In genomic region chr2:22961681-22962080, GRCm38 (mm10) we compare ENCODE assay signal across 23 mouse cellular contexts.
DNase-seq lines count a peak whose midpoint lies in the region; ATAC-seq and TF ChIP-seq lines count a peak whose summit lies in the region.
"Had no signal": no experiment of that assay in that cellular context is flagged by ENCODE, and none has a peak within 500 bp of the region (broad histone marks: within the 10 kb centered on the region; RNA-seq: fewer than 3 reads in every experiment).

No protein-coding gene starts in this region.

- peaks cover 10% of the 10 kb centered on the region; the same call in 1 of the 2 replicates for H3K36me3 ChIP-seq in intestine, postnatal 0 days (ENCODE audit: control insufficient read depth, insufficient read depth)
- H3K36me3 ChIP-seq in intestine, embryonic 16.5 days (ENCODE audit: control insufficient read depth, insufficient read depth, low read length), result no peaks in the 10 kb centered on the region; the same call in 1 of the 2 replicates
- peaks cover 4% of the 10 kb centered on the region; the same call in 1 of the 2 replicates for H3K36me3 ChIP-seq in lung, embryonic 14.5 days (ENCODE audit: insufficient read depth)
- H3K36me3 ChIP-seq: embryonic facial prominence, embryonic 15.5 days; forebrain, embryonic 15.5 days; heart, embryonic 15.5 days had no signal

- CTCF ChIA-PET in Patski (lab: Charles Lee), result interaction anchor here (1.0 to 1.1 kb wide), 2 partner anchors 24 to 60 kb away, joined by 3 read pairs; no protein-coding TSS in a partner anchor

- no peak for ATAC-seq in intestine, postnatal 0 days
- ATAC-seq in intestine, embryonic 16.5 days, result no peak
- no peak for ATAC-seq in lung, embryonic 14.5 days (ENCODE audit: insufficient read depth)
- no peak for ATAC-seq in Patski
- ATAC-seq: forebrain, embryonic 15.5 days had no signal

- no peak for DNase-seq in lung, embryonic 14.5 days
- DNase-seq in lung, postnatal 25 days (ENCODE audit: low spot score), result no peak
- no peak for DNase-seq in Patski (ENCODE audit: low read depth, low spot score)
- no peak for DNase-seq in urinary bladder, postnatal 25 days (ENCODE audit: low spot score)
- no peak for DNase-seq in left cerebral cortex, adult 8-10 months (ENCODE audit: low spot score in 2 of 2)
- DNase-seq: adrenal gland, postnatal 14 days; B cell, adult 2 months; cerebellum, adult 2 months; cerebellum, postnatal 36 days; gastrocnemius, postnatal 14 days; heart, postnatal 36 days; kidney, adult 8-10 months; kidney, postnatal 14 days; lung, postnatal 14 days; midbrain, embryonic 14.5 days had no signal

- H3K9me3 ChIP-seq in intestine, postnatal 0 days (ENCODE audit: control insufficient read depth), result no peaks in the 10 kb centered on the region
- no peaks in the 10 kb centered on the region for H3K9me3 ChIP-seq in intestine, embryonic 16.5 days (ENCODE audit: control insufficient read depth, low read length)
- H3K9me3 ChIP-seq in lung, embryonic 14.5 days (ENCODE audit: low read depth, low read length), result no peaks in the 10 kb centered on the region
- H3K9me3 ChIP-seq: embryonic facial prominence, embryonic 15.5 days; forebrain, embryonic 15.5 days; heart, embryonic 15.5 days; hindbrain, embryonic 13.5 days; megakaryocyte, embryonic 14.5 days; neural tube, embryonic 13.5 days had no signal

- H3K4me2 ChIP-seq in intestine, postnatal 0 days (replicated peaks; ENCODE audit: low read depth), result no peak overlapping the region
- no peak overlapping the region for H3K4me2 ChIP-seq in intestine, embryonic 16.5 days (ENCODE audit: low read depth, low read length)
- H3K4me2 ChIP-seq in lung, embryonic 14.5 days, result no peak overlapping the region
- H3K4me2 ChIP-seq: embryonic facial prominence, embryonic 15.5 days; forebrain, embryonic 15.5 days; heart, embryonic 15.5 days; hindbrain, embryonic 13.5 days; neural tube, embryonic 13.5 days had no signal

- POLR2A ChIA-PET in Patski (lab: Charles Lee), result no interaction called here

- 92% methylated on average over 2 of the region's 2 CpGs for WGBS in intestine, postnatal 0 days
- 97% methylated on average over 2 of the region's 2 CpGs for WGBS in intestine, embryonic 16.5 days
- 93% methylated on average over 2 of the region's 2 CpGs for WGBS in lung, embryonic 14.5 days

- H3K27ac ChIP-seq in intestine, postnatal 0 days (ENCODE audit: low read depth, low read length), result no peak overlapping the region
- H3K27ac ChIP-seq in intestine, embryonic 16.5 days (ENCODE audit: low read length), result no peak overlapping the region
- no peak overlapping the region for H3K27ac ChIP-seq in lung, embryonic 14.5 days (ENCODE audit: low read depth)
- H3K27ac ChIP-seq: embryonic facial prominence, embryonic 15.5 days; forebrain, embryonic 15.5 days; heart, embryonic 15.5 days; hindbrain, embryonic 13.5 days; neural tube, embryonic 13.5 days had no signal

- H3K27me3 ChIP-seq in intestine, postnatal 0 days (replicated peaks; ENCODE audit: control insufficient read depth, insufficient read depth, low read length), result no peaks in the 10 kb centered on the region
- H3K27me3 ChIP-seq in intestine, embryonic 16.5 days (replicated peaks; ENCODE audit: control insufficient read depth, insufficient read depth, low read length), result no peaks in the 10 kb centered on the region
- no peaks in the 10 kb centered on the region for H3K27me3 ChIP-seq in lung, embryonic 14.5 days (ENCODE audit: insufficient read depth, low read length)
- no peaks in the 10 kb centered on the region for H3K27me3 ChIP-seq in Patski
- H3K27me3 ChIP-seq: embryonic facial prominence, embryonic 15.5 days; forebrain, embryonic 15.5 days; heart, embryonic 15.5 days; hindbrain, embryonic 13.5 days; megakaryocyte, embryonic 14.5 days; neural tube, embryonic 13.5 days had no signal

- H3K9ac ChIP-seq in intestine, postnatal 0 days (ENCODE audit: low read depth, low read length), result no peak overlapping the region
- H3K9ac ChIP-seq in intestine, embryonic 16.5 days (ENCODE audit: low read depth, low read length), result no peak overlapping the region
- no peak overlapping the region for H3K9ac ChIP-seq in lung, embryonic 14.5 days
- H3K9ac ChIP-seq: embryonic facial prominence, embryonic 15.5 days; forebrain, embryonic 15.5 days; heart, embryonic 15.5 days; hindbrain, embryonic 13.5 days; neural tube, embryonic 13.5 days had no signal

- no peaks in the 10 kb centered on the region for H3K4me1 ChIP-seq in intestine, postnatal 0 days (replicated peaks; ENCODE audit: control insufficient read depth, insufficient read depth, low read length)
- no peaks in the 10 kb centered on the region for H3K4me1 ChIP-seq in intestine, embryonic 16.5 days (ENCODE audit: control insufficient read depth, insufficient read depth, low read length)
- H3K4me1 ChIP-seq in lung, embryonic 14.5 days (ENCODE audit: insufficient read depth), result no peaks in the 10 kb centered on the region
- H3K4me1 ChIP-seq: embryonic facial prominence, embryonic 15.5 days; forebrain, embryonic 15.5 days; heart, embryonic 15.5 days; hindbrain, embryonic 13.5 days; neural tube, embryonic 13.5 days had no signal

- in situ Hi-C loops in Patski (cut with MboI; ENCODE audit: low pct_unique_long_range_greater_than_20kb), result no loop called here

- peak; percentile 36 for TF ChIP-seq CTCF in intestine, postnatal 0 days (IDR thresholded peaks at IDR 0.05; ENCODE audit: low read depth)
- peak; percentile 10; the same call in 1 of the 2 replicates for TF ChIP-seq CTCF in lung, embryonic 14.5 days (IDR thresholded peaks at IDR 0.05; ENCODE audit: low read depth)
- peak; percentile 41 for TF ChIP-seq CTCF in Patski (IDR thresholded peaks at IDR 0.05)

- H3K4me3 ChIP-seq in intestine, postnatal 0 days (ENCODE audit: low read depth, low read length), result no peak overlapping the region
- H3K4me3 ChIP-seq in intestine, embryonic 16.5 days (ENCODE audit: low read length), result no peak overlapping the region
- H3K4me3 ChIP-seq in lung, embryonic 14.5 days (ENCODE audit: low read depth, low read length), result no peak overlapping the region
- H3K4me3 ChIP-seq: embryonic facial prominence, embryonic 15.5 days; forebrain, embryonic 15.5 days; heart, embryonic 15.5 days; hindbrain, embryonic 13.5 days; megakaryocyte, embryonic 14.5 days; neural tube, embryonic 13.5 days had no signal
